Mouse (Mus musculus): ENCODE results near the gene 4921507P07Rik. TPM values are rescaled to one million over a fixed set of nuclear protein-coding genes. Genes with fewer than 3 reads are reported as not detected.
A peak's percentile ranks its signal among the peaks of the same experiment; 100 is the strongest.
"Not testable (repeated sequence)": the region's sequence is repeated elsewhere in the genome, so short reads cannot be mapped to it uniquely, and the experiment has no call there.

The 4921507P07Rik gene
- polyA plus RNA-seq, 1 experiment from 2014 or later = 0.48 TPM

GRCm38 (mm10) chr6:50557566-50557965, 38.9 kb downstream of the 4921507P07Rik start:
- Histone ChIP-seq H3K4me3 (no peak overlapping the region), H3K27me3 (replicated peaks) (no peaks in the 10 kb centered on the region), H3K4me2 (no peak overlapping the region), H3K36me3 (peaks cover 5% of the 10 kb centered on the region), H3K9ac (no peak overlapping the region), H3K9me3 (no peaks in the 10 kb centered on the region), H3K4me1 (peaks cover 9% of the 10 kb centered on the region; the same call in 1 of the 2 replicates), H3K27ac (replicated peaks) (no peak overlapping the region)
- 89% methylated on average over 6 of the region's 6 CpGs for WGBS
- no peak for ATAC-seq (ENCODE audit: extremely low read depth, insufficient number of reproducible peaks, low FRiP score, low TSS enrichment)

GRCm38 (mm10) chr6:50554223-50554622, 42.2 kb downstream of the 4921507P07Rik start:
- ATAC-seq (ENCODE audit: extremely low read depth, insufficient number of reproducible peaks, low FRiP score, low TSS enrichment); H3K9me3 ChIP-seq; H3K4me1 ChIP-seq; H3K36me3 ChIP-seq; H3K9ac ChIP-seq; H3K27ac ChIP-seq (replicated peaks); H3K4me2 ChIP-seq; H3K27me3 ChIP-seq (replicated peaks); H3K4me3 ChIP-seq: not testable (repeated sequence)
- 74% methylated on average over 2 of the region's 2 CpGs for WGBS

- no peaks in the 10 kb centered on the region for H3K4me1 ChIP-seq
- H3K9me3 ChIP-seq = no peaks in the 10 kb centered on the region
- H3K4me2 ChIP-seq = no peak overlapping the region
- no peak overlapping the region for H3K4me3 ChIP-seq
- no peak overlapping the region for H3K9ac ChIP-seq
- H3K36me3 ChIP-seq = no peaks in the 10 kb centered on the region
- no peak overlapping the region for H3K27ac ChIP-seq (replicated peaks)
- WGBS = 69% methylated on average over 5 of the region's 5 CpGs
- ATAC-seq (ENCODE audit: extremely low read depth, insufficient number of reproducible peaks, low FRiP score, low TSS enrichment) = no peak
- H3K27me3 ChIP-seq (replicated peaks) = no peaks in the 10 kb centered on the region; the same call in 1 of the 2 replicates
Measured at GRCm38 (mm10) chr6:50552881-50553518, 43.4 kb downstream of the 4921507P07Rik start.

- Histone ChIP-seq H3K27me3 (replicated peaks) (no peaks in the 10 kb centered on the region; the same call in 1 of the 2 replicates), H3K36me3 (no peaks in the 10 kb centered on the region), H3K4me1 (peaks cover 4% of the 10 kb centered on the region), H3K27ac (replicated peaks) (no peak overlapping the region), H3K9me3 (no peaks in the 10 kb centered on the region), H3K9ac (no peak overlapping the region), H3K4me3 (no peak overlapping the region), H3K4me2 (no peak overlapping the region)
- 72% methylated on average over 7 of the region's 7 CpGs for WGBS
- no peak for ATAC-seq (ENCODE audit: extremely low read depth, insufficient number of reproducible peaks, low FRiP score, low TSS enrichment)
Measured at GRCm38 (mm10) chr6:50549791-50550190, 46.6 kb downstream of the 4921507P07Rik start.

- H3K4me3 ChIP-seq = no peak overlapping the region
- H3K4me1 ChIP-seq = peaks cover 4% of the 10 kb centered on the region
- 67% methylated on average over 5 of the region's 5 CpGs for WGBS
- H3K4me2 ChIP-seq = no peak overlapping the region
- H3K36me3 ChIP-seq = no peaks in the 10 kb centered on the region
- no peak for ATAC-seq (ENCODE audit: extremely low read depth, insufficient number of reproducible peaks, low FRiP score, low TSS enrichment)
- no peak overlapping the region for H3K27ac ChIP-seq (replicated peaks)
- no peak overlapping the region for H3K9ac ChIP-seq
- no peaks in the 10 kb centered on the region; the same call in 1 of the 2 replicates for H3K27me3 ChIP-seq (replicated peaks)
- H3K9me3 ChIP-seq = no peaks in the 10 kb centered on the region
Measured at GRCm38 (mm10) chr6:50549051-50549450, 47.4 kb downstream of the 4921507P07Rik start.

- Histone ChIP-seq H3K36me3 (no peaks in the 10 kb centered on the region), H3K9ac (no peak overlapping the region), H3K4me3 (no peak overlapping the region), H3K4me2 (peak overlapping the region; percentile 49), H3K27me3 (replicated peaks) (no peaks in the 10 kb centered on the region), H3K27ac (replicated peaks) (no peak overlapping the region), H3K4me1 (peaks cover 4% of the 10 kb centered on the region), H3K9me3 (no peaks in the 10 kb centered on the region)
- WGBS = 23% methylated on average over 10 of the region's 10 CpGs
- ATAC-seq (ENCODE audit: extremely low read depth, insufficient number of reproducible peaks, low FRiP score, low TSS enrichment) = no peak
Measured at GRCm38 (mm10) chr6:50545412-50546043, 50.9 kb downstream of the 4921507P07Rik start.

GRCm38 (mm10) chr6:50542535-50542934, 53.9 kb downstream of the 4921507P07Rik start:
- no peak for ATAC-seq (ENCODE audit: extremely low read depth, insufficient number of reproducible peaks, low FRiP score, low TSS enrichment)

GRCm38 (mm10) chr6:50539641-50540040, 56.8 kb downstream of the 4921507P07Rik start:
- Histone ChIP-seq H3K9me3 (no peaks in the 10 kb centered on the region), H3K36me3 (no peaks in the 10 kb centered on the region), H3K27ac (replicated peaks) (no peak overlapping the region), H3K4me1 (0 out of 2 replicates have a peak, but pooled peaks cover 3% of the 10 kb centered on the region), H3K4me3 (no peak overlapping the region), H3K4me2 (no peak overlapping the region), H3K27me3 (replicated peaks) (peaks cover 5% of the 10 kb centered on the region; the same call in 1 of the 2 replicates), H3K9ac (no peak overlapping the region)
- no peak for ATAC-seq (ENCODE audit: extremely low read depth, insufficient number of reproducible peaks, low FRiP score, low TSS enrichment)
- 51% methylated on average over 1 of the region's 1 CpGs for WGBS

More at GRCm38 (mm10) chr6:50542535-50542934, 53.9 kb downstream of the 4921507P07Rik start:
- Histone ChIP-seq H3K4me1 (peaks cover 4% of the 10 kb centered on the region), H3K9me3 (no peaks in the 10 kb centered on the region), H3K27ac (replicated peaks) (no peak overlapping the region), H3K9ac (no peak overlapping the region), H3K4me3 (no peak overlapping the region), H3K27me3 (replicated peaks) (peaks cover 1% of the 10 kb centered on the region; the same call in 1 of the 2 replicates), H3K36me3 (no peaks in the 10 kb centered on the region), H3K4me2 (no peak overlapping the region)
- WGBS = 91% methylated on average over 1 of the region's 1 CpGs

GRCm38 (mm10) chr6:50536461-50536892, 60.0 kb downstream of the 4921507P07Rik start:
- H3K9me3 ChIP-seq = no peaks in the 10 kb centered on the region
- peaks cover 5% of the 10 kb centered on the region; the same call in 1 of the 2 replicates for H3K27me3 ChIP-seq (replicated peaks)
- H3K4me1 ChIP-seq = peaks cover 7% of the 10 kb centered on the region; the same call in 1 of the 2 replicates
- WGBS = 9% methylated on average over 7 of the region's 7 CpGs
- H3K36me3 ChIP-seq = no peaks in the 10 kb centered on the region
- H3K4me2 ChIP-seq = no peak overlapping the region
- no peak overlapping the region for H3K27ac ChIP-seq (replicated peaks)
- H3K4me3 ChIP-seq = no peak overlapping the region
- no peak; the same call in 1 of the 2 replicates for ATAC-seq (ENCODE audit: extremely low read depth, insufficient number of reproducible peaks, low FRiP score, low TSS enrichment)
- H3K9ac ChIP-seq = no peak overlapping the region

GRCm38 (mm10) chr6:50535346-50535745, 61.1 kb downstream of the 4921507P07Rik start:
- no peak overlapping the region for H3K27ac ChIP-seq (replicated peaks)
- no peaks in the 10 kb centered on the region for H3K36me3 ChIP-seq
- H3K9ac ChIP-seq = no peak overlapping the region
- no peak overlapping the region for H3K4me2 ChIP-seq
- no peak overlapping the region for H3K4me3 ChIP-seq
- H3K9me3 ChIP-seq = no peaks in the 10 kb centered on the region
- H3K27me3 ChIP-seq (replicated peaks) = peaks cover 5% of the 10 kb centered on the region; the same call in 1 of the 2 replicates
- 86% methylated on average over 3 of the region's 3 CpGs for WGBS
- H3K4me1 ChIP-seq = peaks cover 7% of the 10 kb centered on the region; the same call in 1 of the 2 replicates
- no peak for ATAC-seq (ENCODE audit: extremely low read depth, insufficient number of reproducible peaks, low FRiP score, low TSS enrichment)

GRCm38 (mm10) chr6:50531920-50532319, 64.5 kb downstream of the 4921507P07Rik start:
- ATAC-seq (ENCODE audit: extremely low read depth, insufficient number of reproducible peaks, low FRiP score, low TSS enrichment) = no peak
- Histone ChIP-seq H3K9ac (no peak overlapping the region), H3K27me3 (replicated peaks) (no peaks in the 10 kb centered on the region), H3K36me3 (no peaks in the 10 kb centered on the region), H3K27ac (replicated peaks) (no peak overlapping the region), H3K4me1 (peaks cover 12% of the 10 kb centered on the region), H3K4me2 (no peak overlapping the region), H3K4me3 (no peak overlapping the region), H3K9me3 (no peaks in the 10 kb centered on the region)
- 60% methylated on average over 8 of the region's 8 CpGs for WGBS
